Mouse (Mus musculus) layer of hippocampus, postnatal 14 days (tissue): ENCODE data around the gene Suv39h2. TPM values are rescaled to one million over a fixed set of nuclear protein-coding genes. Genes with fewer than 3 reads are reported as not detected.

Experiments
- DNase-seq, 2 experiments: peaks; one replicate each; pipeline ENCODE4 v3.0.0; 2021 to 2022; ENCODE audit warnings: low spot score in 2 of 2, mixed read lengths in 1 of 2
- long read RNA-seq, 2 experiments: library from polyadenylated mRNA; stranded (forward); transcript quantifications; one replicate each; pipeline ENCODE4 v2.0.0; 2021
- total RNA-seq, 2 experiments: library from RNA; stranded (reverse); gene quantifications; 2 replicates each; pipeline ENCODE4 v1.2.3; 2021

Gene Suv39h2
- total RNA-seq, result 1 to 10 TPM; 3.2 to 3.4 TPM
- long read RNA-seq, experiment 1, partial matches to known transcripts, result 3 of 6 reads
- long read RNA-seq, experiment 1, other reads (novel, unspliced or antisense), result 1 of 6 reads
- long read RNA-seq, experiment 2, partial matches to known transcripts, result 2 of 5 reads
- long read RNA-seq, experiment 2, other reads (novel, unspliced or antisense), result 0 of 5 reads

DNA sequence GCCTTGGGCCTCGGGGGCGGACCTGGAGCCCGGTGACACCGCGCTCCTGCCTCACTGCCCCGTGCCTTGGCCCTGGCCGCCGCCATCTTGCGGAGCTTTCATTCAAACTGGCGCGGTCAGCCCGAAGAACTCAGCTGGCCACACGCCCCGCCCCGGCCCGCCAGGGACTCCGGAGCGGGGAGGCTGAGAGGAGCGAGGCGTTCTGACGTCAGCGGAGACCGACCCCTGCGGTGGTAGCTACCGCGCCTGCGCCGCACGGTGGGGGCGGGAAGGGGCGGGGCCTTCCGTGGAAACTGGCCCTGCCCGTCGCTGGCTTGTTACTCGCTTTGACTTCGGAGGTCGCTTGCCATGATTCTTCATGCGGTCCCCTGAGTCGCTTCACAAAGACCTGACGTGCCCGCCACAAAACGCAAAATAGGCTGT is at the start of gene Suv39h2:
Suv39h2 (minus strand) TSS at position 171 of the 423 bp plus-strand sequence.
- DNase-seq, result peak; percentile 95 to 97

DNA sequence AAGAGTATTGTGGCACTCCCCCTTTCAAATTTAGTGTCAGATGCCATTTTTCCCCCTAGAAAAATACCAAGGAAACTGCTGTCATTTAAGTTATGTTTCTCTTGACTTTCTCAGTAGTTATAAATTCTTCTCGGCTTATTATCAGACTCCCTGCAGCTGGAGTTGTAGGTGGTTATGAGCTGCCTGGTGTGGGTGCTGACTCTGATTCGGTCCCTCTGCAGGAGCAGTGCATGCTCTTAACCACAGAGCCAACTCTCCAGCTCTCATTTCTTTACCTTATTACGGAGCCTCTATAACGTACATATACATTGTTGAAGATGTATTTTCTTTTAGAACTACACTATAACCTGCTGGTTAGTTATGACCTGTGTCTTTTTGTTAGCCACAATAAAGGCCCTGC is 47.7 kb upstream of the Suv39h2 start:
- no peak for DNase-seq

- DNase-seq, result peak; percentile 94 to 98
Observed at GRCm38 (mm10) chr2:3512552-3513454, 38.0 kb upstream of the Suv39h2 start, which contains the start of the genes Gm45902, Hspa14 and Cdnf. Gene Gm45902 (minus strand): TSS chr2:3512790. Gene Hspa14 (minus strand): TSS chr2:3512814. Gene Cdnf (plus strand): TSS chr2:3513030.

DNA sequence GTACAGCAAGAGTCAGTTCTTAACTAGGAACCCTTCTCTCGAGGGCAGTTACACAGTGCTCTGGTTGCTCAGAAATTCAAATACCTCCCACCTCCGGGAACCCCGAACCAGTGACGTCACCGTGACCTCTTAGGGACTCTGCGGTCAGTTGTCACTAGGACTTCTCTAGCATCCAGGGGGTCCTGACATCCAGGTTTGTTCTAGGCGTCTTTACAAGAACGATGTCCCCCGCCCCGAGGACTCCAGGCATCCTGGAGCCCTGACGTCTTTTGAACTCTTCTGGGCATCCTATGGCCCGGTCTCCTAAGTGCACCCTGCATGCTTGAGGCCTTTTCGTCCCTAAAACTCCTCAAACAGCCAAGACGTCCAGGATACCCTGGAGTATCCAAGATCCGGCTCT is 37.2 kb upstream of the Suv39h2 start:
- DNase-seq, result peak in 1 of 2 experiments; percentile 19

- no peak for DNase-seq
Observed at GRCm38 (mm10) chr2:3500886-3501285, 26.1 kb upstream of the Suv39h2 start.

DNA sequence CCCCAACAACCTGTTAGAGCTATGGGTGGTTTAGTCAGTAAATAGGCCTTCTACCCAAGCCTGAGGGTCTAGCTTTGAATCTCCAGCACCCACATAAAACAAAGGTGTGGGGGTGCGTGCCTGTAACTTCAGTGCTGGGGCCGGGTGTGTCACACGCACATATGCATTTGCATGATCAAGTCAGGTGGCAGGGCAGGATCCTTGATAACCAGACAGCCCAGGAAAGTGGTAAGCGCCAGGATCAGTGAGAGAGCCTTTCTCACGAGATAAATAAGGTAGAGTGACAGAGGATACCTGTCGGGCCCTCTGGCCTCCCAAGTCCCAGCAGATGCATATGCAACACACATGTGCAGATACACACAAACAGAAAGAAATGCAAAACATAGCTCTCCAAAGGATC is 24.7 kb upstream of the Suv39h2 start:
- no peak for DNase-seq

GRCm38 (mm10) chr2:3493833-3494409 is 19.1 kb upstream of the Suv39h2 start:
- DNase-seq, result no peak

GRCm38 (mm10) chr2:3489816-3490215 is 15.0 kb upstream of the Suv39h2 start:
- no peak for DNase-seq

- no peak for DNase-seq
Observed at GRCm38 (mm10) chr2:3480239-3480638, 5.4 kb upstream of the Suv39h2 start.

DNA sequence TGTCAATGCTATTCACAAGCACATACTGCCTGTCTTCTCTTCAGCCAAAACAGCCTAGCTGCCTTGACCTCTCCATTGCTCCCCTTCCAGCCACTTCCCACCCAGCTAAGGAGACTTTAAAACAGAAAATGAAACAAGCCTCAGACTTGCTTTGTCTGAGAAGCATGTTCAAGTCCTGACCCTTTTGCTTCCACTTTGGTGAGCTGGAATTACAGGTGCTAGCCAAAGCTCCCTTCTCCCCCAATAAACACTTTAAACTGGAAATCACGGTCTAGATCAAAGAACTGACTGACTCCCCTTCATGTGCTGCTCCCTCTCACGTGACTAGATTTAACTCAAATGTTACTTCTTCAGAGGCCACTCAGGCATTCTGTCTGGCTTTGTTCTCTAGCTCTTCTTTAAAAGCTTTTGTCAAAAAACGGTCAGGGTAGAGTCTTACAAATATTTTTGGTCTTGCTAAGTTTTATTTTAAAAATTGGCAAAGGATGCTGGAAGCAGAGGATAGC is 968 bp upstream of the Suv39h2 start:
- no peak for DNase-seq

DNA sequence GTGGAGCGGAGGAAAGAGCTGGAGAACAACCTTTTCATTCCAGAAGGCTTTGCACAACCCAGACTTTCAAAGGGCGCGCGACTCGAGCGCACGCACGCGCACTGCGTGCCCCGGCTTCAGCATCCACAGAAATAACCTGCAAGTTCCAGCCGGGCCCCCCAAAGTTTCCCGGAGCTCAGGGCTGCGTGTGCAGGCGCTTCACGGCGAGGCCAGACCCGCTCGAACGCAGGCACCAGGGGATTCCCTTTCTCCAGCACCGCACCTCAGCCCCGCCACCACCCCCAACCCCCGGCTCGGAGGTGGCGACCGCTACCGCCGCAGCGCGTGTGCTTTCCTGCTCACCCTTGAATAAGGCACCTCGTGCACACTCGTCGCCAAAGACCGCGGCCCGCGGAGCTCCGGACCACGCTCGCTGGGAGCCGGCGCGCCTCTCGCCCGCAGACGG is 448 bp downstream of the Suv39h2 start:
- DNase-seq, result peak; percentile 60 to 62

DNA sequence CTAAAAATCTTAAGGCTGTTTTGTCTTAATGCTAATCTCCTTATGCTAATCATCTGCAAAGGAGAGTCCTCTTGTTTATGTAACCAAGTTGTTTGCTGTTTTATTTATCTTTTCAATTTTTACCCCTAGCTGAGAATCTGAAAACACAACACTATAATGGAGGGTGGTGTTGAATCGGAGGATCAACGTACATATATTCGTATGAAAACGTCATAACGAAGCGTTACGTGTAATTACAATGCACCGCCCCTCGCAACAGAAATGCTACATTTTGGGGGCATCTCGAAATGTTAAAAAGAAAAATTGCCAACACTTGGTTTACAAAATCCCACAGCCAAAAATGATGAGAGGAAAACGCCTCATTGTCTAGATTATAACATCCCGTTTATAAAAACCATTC is 940 bp downstream of the Suv39h2 start:
- no peak for DNase-seq

GRCm38 (mm10) chr2:3456590-3456989 is 18.2 kb downstream of the Suv39h2 start:
- no peak for DNase-seq

GRCm38 (mm10) chr2:3453096-3453495 is 21.7 kb downstream of the Suv39h2 start:
- DNase-seq, result no peak

- peak in 1 of 2 experiments; percentile 49 for DNase-seq
Observed at GRCm38 (mm10) chr2:3449431-3449830, 25.4 kb downstream of the Suv39h2 start.

GRCm38 (mm10) chr2:3445984-3446383 is 28.8 kb downstream of the Suv39h2 start:
- no peak for DNase-seq

- DNase-seq, result no peak
Observed at GRCm38 (mm10) chr2:3444206-3444605, 30.6 kb downstream of the Suv39h2 start.

GRCm38 (mm10) chr2:3437956-3438355 is 36.9 kb downstream of the Suv39h2 start:
- DNase-seq, result no peak

DNA sequence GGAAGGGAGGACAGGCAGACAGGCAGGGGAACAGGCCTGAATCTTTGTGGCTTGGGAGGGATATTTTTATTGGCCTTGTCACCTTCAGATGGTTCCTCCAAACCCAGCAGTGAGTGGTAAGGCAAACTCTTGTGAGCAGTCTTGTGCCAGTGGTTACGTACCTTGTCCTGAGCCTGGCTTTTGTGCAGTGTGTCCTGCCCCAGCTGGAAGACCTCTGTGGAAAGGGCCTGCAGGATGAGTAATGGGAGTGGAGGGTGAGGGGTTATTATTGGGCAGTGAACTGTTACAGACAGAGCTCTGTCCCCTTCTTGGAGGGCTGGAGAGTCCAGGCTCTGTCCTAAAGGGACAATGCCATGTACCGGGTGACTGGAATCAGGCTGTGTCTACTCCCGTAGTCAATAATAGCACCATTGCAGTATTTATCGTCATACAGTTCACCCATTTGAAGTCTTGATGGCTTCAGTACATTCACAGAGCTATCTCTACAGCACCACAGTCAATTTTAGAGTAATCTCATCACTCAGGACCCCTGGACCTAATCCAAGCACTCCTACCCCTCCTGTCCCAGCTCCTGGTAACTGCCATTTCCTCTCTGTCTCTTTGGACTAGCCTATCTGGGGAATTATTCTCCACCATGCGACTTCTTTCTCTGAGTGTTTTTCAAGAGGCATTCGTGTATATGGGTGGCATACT is 39.3 kb downstream of the Suv39h2 start:
- DNase-seq, result no peak

- no peak for DNase-seq
Observed at GRCm38 (mm10) chr2:3430956-3431355, 43.9 kb downstream of the Suv39h2 start.

DNA sequence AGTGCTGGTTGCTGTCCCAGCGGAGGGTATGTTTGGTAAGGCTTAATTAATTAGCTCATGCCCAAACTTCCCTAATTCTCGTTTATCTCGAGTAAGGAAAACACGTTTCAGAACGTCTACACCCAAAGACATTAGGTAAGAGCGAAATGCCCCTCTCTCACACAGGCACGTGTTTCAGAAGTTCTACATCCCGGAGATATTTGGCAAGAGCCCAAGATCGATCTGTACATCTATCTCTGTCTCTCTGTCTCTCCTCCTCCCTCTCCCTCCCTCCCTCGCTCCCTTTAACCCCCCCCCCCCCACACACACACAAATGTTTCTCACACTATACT is 50.3 kb downstream of the Suv39h2 start:
- no peak for DNase-seq
